Mouse (Mus musculus) hematopoietic stem cell, adult 5-6 weeks (primary cell): ENCODE measurements around the gene Zzef1. TPM values are rescaled to one million over a fixed set of nuclear protein-coding genes. Genes with fewer than 3 reads are reported as not detected.
A peak's percentile ranks its signal among the peaks of the same experiment; 100 is the strongest.

Experiments
- ATAC-seq, 2 experiments: fragments of 125-278 bp in 1 of 2; replicated peaks in 1 of 2; 2 replicates each; pipeline ENCODE4 v1.8.0; 2016 to 2017; ENCODE audit warnings: inconsistent platforms in 2 of 2, mild to moderate bottlenecking in 2 of 2, moderate number of reproducible peaks in 2 of 2, low read depth in 1 of 2, moderate TSS enrichment in 1 of 2; ENCODE audit not compliant: low FRiP score in 2 of 2, poor library complexity in 2 of 2, severe bottlenecking in 2 of 2, insufficient read depth in 1 of 2, low TSS enrichment in 1 of 2
- total RNA-seq: library from RNA; stranded (forward); fragments of 172-1452, 232-1000 nt; gene quantifications from 2 replicates; pipeline ENCODE4 v1.2.3, GENCODE M21; 2017

Zzef1 gene
- total RNA-seq, 1 experiment from 2014 or later = 36.1 TPM

DNA sequence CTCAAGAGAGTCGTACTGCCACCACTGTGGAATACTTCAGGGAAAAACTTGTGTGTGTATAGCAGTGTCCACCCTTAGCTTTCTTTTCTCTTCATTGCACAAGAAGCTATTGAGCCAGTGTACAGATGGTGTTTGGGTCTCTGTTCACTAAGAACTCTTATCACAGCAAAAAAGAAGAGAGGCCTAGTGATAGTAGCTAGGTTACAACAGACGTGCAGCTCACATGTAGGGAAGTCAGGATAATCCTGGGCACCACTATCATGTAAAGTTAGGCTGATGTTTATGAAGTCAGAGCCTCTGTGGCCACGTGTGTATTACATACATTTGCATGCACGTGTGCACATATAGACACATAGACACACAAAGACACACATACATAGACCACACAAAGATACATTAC is 55.2 kb downstream of the Zzef1 start:
- ATAC-seq = no peak

- no peak for ATAC-seq
Observed at GRCm38 (mm10) chr11:72852122-72852521, 56.1 kb downstream of the Zzef1 start.

DNA sequence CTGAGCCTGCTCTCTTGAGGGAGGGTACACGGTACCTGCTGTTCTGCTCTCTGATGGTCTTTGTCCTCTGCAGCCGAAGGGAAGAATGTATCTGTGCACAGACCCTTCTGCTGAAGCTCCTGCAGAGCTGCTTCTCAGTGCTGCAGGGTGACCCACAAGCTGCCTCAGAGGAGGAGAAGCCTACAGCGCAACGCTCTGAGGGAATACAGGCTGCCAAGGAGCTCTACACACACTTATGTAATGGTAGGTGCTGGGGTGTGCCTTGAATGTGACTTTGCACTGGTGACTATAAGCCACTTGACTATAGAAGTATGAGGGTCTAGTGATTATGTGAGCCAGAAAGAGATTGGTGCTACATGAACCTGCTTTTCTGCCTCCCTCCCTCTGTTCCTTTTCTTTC is 57.1 kb downstream of the Zzef1 start:
- no peak for ATAC-seq

DNA sequence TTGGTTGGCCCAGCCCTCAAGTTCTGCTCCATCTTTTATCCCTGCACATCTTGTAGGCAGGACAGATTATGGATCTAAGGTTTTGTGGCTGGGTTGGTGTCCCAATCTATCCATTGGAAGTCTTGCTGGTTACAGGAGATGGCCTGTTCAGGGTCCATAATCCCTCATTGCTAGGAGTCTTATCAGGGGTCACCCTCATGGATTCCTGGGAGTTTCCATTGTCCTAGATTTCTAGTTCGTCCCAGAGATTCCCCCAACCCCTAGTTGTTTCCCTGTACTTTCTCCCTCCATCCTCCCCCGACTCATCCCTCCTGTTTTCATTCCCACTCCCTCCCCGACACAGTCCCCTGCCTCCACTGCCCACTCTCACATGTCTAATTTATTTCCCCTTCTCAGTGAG is 58.2 kb downstream of the Zzef1 start:
- ATAC-seq = no peak

GRCm38 (mm10) chr11:72856764-72857163 is 60.7 kb downstream of the Zzef1 start:
- ATAC-seq = no peak

DNA sequence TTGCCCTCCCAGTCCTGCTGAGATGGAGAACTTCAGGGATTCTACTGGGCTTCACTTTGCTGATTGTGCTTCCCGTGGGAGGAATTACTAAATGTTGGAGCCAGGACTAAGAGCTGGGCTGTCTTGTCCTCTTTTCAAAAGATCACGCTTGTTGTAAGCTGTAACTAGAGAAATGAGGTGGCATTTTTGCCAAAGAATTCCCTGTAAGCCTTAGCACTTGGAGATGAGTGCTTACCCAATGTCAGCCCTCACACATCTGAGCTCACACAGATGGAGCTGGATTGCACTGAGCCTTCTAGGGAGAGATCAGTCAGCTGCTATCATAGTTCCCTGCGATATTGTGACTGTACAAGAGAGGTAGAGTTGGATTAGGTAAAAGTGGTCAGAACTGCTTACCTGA is 65.2 kb downstream of the Zzef1 start:
- no peak for ATAC-seq

GRCm38 (mm10) chr11:72866446-72866845 is 70.4 kb downstream of the Zzef1 start:
- no peak for ATAC-seq

DNA sequence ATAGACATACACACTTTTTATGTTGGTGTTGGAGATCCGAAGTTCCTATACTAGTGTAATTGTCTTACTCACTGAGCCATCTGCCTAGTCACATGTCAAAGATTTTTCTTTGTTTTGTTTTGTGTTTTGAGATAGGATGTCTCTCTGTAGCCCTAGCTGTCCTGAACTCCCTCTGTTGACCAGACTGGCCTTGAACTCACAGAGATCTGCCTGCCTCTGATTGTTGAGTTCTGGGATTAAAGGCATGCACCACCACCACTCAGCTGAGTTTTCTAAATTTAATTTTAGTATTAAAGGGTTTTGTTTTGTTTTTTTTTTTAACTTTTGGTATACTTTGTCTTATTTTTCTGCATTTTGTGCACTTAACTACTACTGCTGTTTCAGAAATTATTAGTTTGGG is 76.0 kb downstream of the Zzef1 start:
- no peak for ATAC-seq

DNA sequence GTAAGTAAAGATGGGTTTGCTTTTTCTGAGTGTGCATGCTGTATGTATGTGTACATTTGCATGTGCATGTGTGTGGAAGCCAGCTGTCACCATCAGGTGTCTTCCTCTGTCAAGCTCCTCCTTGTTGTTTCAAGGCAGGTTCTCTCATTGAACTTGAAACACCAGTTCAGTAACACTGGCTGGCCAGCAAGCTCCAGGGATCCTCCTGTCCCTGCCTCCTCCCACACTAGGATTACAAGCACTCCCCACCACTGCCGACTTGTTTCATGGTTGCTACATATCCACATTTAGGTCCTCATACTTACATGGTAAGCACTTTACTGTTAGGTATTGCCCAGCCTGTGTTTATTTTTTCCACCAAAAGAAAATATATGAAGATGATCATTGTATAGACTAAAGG is 96.6 kb downstream of the Zzef1 start:
- no peak for ATAC-seq

DNA sequence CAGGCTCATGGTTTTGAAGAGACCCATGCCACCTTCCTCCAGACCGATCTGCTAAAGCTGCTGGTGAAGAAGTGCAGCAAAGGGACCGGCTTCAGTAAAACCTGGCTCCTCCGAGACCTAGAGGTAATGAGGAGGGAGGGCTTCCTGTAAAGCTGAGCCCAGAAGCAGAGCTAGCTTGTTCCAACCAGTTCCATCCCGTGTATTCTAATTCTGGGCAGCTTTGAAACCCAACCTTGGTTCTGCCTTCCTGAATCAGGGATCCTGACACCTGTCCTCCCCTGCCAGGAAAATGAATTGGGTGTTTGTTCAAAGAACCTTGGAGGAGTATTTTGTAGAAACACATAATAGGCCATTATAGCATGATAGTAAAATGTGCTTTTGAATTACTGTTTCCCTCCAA is 112.4 kb downstream of the Zzef1 start:
- no peak for ATAC-seq

GRCm38 (mm10) chr11:72917299-72917996 is 121.4 kb downstream of the Zzef1 start:
- no peak for ATAC-seq

- ATAC-seq = 0 out of 4 replicates have a peak, but pooled peaks have one; percentile 18 to 37
Observed at GRCm38 (mm10) chr11:72923116-72923515, 127.1 kb downstream of the Zzef1 start.

GRCm38 (mm10) chr11:72924458-72924857 is 128.4 kb downstream of the Zzef1 start:
- ATAC-seq = no peak

DNA sequence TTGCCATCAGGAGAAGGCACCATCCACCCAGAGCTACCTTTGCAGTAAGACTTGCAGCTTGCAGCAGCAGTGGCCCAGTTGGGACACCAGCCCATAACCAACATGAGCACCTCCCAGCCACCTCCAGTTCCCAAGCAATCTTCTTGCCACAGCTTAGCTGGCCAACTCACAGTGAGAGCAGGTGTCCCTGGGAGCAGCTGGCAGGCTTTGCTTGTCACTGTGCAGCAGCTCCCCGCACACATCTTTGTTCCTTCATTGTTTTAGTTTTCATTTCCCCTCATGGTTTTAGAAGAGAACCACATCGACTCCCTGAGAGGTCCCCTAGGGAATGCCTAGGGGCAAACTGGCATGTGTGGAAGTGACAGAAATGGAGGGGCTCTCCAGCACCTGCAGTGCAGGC is 129.0 kb downstream of the Zzef1 start:
- ATAC-seq = no peak

GRCm38 (mm10) chr11:72926226-72926890 is 130.3 kb downstream of the Zzef1 start:
- ATAC-seq = peak; percentile 69 to 76

DNA sequence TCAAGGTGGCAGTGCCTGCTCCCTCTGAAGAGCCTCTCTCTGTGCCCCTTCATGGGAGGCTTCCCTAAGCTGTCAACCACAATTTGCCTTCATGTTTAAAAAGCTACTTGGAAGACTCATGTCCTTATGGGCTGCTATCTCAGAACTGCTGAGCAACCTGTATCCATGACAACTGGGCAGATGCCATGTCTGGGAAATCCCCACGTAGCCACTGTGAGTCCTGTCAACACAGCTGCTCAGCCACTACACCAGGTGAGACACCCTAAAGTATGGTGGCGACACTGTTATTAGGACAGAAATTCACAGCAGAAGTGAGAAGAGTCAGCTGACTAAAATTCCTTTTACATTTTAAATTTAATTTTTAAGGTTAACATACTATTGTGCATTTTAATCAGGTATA is 132.5 kb downstream of the Zzef1 start:
- no peak for ATAC-seq

DNA sequence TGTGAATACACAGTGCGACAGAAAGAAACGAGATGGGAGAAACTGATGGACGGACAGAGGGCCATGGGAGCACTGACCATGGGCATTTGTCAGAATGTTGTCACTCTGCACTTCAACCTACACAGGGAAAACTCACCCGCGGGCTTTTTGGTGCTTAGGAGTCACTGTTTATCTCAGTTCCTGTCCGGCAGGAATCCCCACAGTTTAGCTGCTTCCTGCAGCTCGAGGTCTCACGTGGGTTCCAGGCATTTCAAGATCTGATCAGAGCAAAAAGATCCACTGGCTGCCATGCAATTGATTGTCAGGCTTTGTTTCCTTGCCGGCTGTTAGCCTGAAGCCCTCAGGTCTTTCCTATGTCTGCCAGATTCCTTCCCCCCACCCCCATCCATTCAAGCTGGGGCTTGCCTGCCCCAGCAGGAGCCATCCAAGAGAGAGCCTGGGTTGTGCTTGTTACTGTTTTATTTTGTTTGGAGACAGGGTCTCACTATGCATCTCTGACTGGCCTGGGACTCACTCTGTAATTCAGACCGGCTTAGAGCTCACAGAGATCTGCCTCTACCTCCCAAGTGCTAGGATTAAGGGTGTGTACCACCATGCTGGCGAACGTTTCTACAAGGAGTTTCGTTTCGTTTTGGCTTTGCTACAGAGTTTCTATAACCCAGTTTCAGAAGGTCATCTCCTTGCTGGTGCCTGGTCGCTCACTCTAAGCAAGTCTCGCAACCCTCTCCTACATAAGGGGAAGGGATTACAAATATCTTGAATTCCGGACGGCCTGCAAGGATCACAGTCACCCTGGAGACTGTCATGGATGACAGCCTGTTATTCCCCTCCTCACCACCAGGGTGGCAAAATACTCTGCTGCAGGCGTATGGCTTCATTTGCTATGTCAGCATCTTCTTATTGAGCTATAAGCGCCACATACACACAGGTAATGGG is 144.4 kb downstream of the Zzef1 start:
- peak; percentile 51 to 87 for ATAC-seq
